Mouse (Mus musculus) bone marrow macrophage, adult 2 months (primary cell): ENCODE data around the gene Hnrnpa3.
"Not testable (repeated sequence)": the region's sequence is repeated elsewhere in the genome, so short reads cannot be mapped to it uniquely, and the experiment has no call there.

ENCODE experiments used
- CTCF ChIP-seq: IDR thresholded peaks from 2 replicates; pipeline ENCODE4 v1.5.1; 2012; ENCODE audit warnings: low read depth, mild to moderate bottlenecking, low read length, moderate library complexity
- POLR2A ChIP-seq: IDR thresholded peaks from 2 replicates; pipeline ENCODE4 v1.6.1; 2012; ENCODE audit warnings: mild to moderate bottlenecking, low read depth, low read length, borderline replicate concordance

DNA sequence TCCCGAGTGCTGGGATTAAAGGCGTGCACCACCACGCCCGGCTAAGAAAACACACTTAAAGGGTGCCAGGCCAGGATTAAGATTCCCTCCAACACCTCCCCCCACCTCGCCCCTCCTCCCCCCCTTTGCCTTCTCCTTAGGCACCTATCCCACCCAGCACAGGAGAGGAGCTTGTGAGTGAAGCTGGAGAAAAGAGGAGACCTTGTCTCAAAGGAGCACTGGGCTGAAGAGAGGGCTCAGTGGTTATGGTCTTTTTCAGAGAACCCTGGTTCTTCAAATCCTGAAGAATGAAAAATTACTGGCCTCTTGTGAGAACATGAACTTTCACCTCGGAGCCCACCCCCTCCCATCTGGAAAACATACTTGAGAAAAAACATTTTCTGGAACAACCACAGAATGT, 21.2 kb upstream of the Hnrnpa3 start:
- not testable (repeated sequence) for TF ChIP-seq POLR2A, CTCF
